ENCODE assay signal across 16 mouse cellular contexts in genomic region chr3:34195729-34196450, GRCm38 (mm10).
DNase-seq lines count a peak whose midpoint lies in the region; ATAC-seq lines count a peak whose summit lies in the region.
"Had no signal": no experiment of that assay in that cellular context is flagged by ENCODE, and none has a peak within 500 bp of the region (broad histone marks: within the 10 kb centered on the region; RNA-seq: fewer than 3 reads in every experiment).

No protein-coding gene starts in this region.

- no peak; the same call in 1 of the 2 replicates for ATAC-seq in hindbrain, embryonic 12.5 days (ENCODE audit: low FRiP score)
- ATAC-seq in midbrain, embryonic 15.5 days (replicated peaks) = peak; percentile 55
- no peak for ATAC-seq in CD4-positive, CD25-positive, alpha-beta regulatory T cell, adult 4 months
- no peak for ATAC-seq in kidney, embryonic 15.5 days (replicated peaks; ENCODE audit: low FRiP score)

- peak; percentile 26 for DNase-seq in brain, adult 2 months (ENCODE audit: low read depth, low spot score)
- DNase-seq in forebrain, embryonic 10.5 days (ENCODE audit: extremely low spot score, low spot score) = no peak
- DNase-seq in kidney, postnatal 36 days = no peak
- DNase-seq: adrenal gland, postnatal 36 days; cerebellum, adult 11-12 months; heart, postnatal 14 days; kidney, adult 11 months; kidney, postnatal 25 days; lung, adult 18-20 months; right cerebral cortex, adult 18-20 months had no signal

- H3K4me2 ChIP-seq in hindbrain, embryonic 12.5 days (replicated peaks) = peak overlapping the region; percentile 35
- peak overlapping the region; percentile 35 for H3K4me2 ChIP-seq in midbrain, embryonic 15.5 days
- H3K4me2 ChIP-seq in kidney, embryonic 15.5 days = no peak overlapping the region

- no peaks in the 10 kb centered on the region for H3K36me3 ChIP-seq in forebrain, embryonic 10.5 days (replicated peaks)
- no peaks in the 10 kb centered on the region for H3K36me3 ChIP-seq in hindbrain, embryonic 12.5 days
- H3K36me3 ChIP-seq in midbrain, embryonic 15.5 days (replicated peaks) = no peaks in the 10 kb centered on the region
- no peaks in the 10 kb centered on the region for H3K36me3 ChIP-seq in kidney, embryonic 15.5 days

- no peaks in the 10 kb centered on the region for H3K9me3 ChIP-seq in forebrain, embryonic 10.5 days
- no peaks in the 10 kb centered on the region for H3K9me3 ChIP-seq in hindbrain, embryonic 12.5 days (replicated peaks)
- H3K9me3 ChIP-seq in midbrain, embryonic 15.5 days = no peaks in the 10 kb centered on the region
- H3K9me3 ChIP-seq in kidney, embryonic 15.5 days (replicated peaks) = no peaks in the 10 kb centered on the region

- WGBS in forebrain, embryonic 10.5 days = 40% methylated on average over 13 of the region's 13 CpGs
- WGBS in hindbrain, embryonic 12.5 days = 47% methylated on average over 13 of the region's 13 CpGs
- 20% methylated on average over 13 of the region's 13 CpGs for WGBS in midbrain, embryonic 15.5 days
- WGBS in kidney, embryonic 15.5 days = 68% methylated on average over 13 of the region's 13 CpGs

- peaks cover 31% of the 10 kb centered on the region for H3K4me1 ChIP-seq in forebrain, embryonic 10.5 days
- peaks cover 19% of the 10 kb centered on the region for H3K4me1 ChIP-seq in hindbrain, embryonic 12.5 days
- peaks cover 20% of the 10 kb centered on the region for H3K4me1 ChIP-seq in midbrain, embryonic 15.5 days
- H3K4me1 ChIP-seq in kidney, embryonic 15.5 days = no peaks in the 10 kb centered on the region

- no peak overlapping the region for H3K9ac ChIP-seq in hindbrain, embryonic 12.5 days
- no peak overlapping the region for H3K9ac ChIP-seq in midbrain, embryonic 15.5 days
- no peak overlapping the region for H3K9ac ChIP-seq in kidney, embryonic 15.5 days

- peaks cover 46% of the 10 kb centered on the region for H3K27me3 ChIP-seq in forebrain, embryonic 10.5 days (ENCODE audit: poor library complexity, severe bottlenecking)
- no peaks in the 10 kb centered on the region for H3K27me3 ChIP-seq in hindbrain, embryonic 12.5 days
- no peaks in the 10 kb centered on the region; the same call in none of the 2 replicates for H3K27me3 ChIP-seq in midbrain, embryonic 15.5 days (replicated peaks)
- peaks cover 40% of the 10 kb centered on the region for H3K27me3 ChIP-seq in kidney, embryonic 15.5 days

- H3K27ac ChIP-seq in forebrain, embryonic 10.5 days = peak overlapping the region; percentile 74; the same call in 1 of the 2 replicates
- H3K27ac ChIP-seq in hindbrain, embryonic 12.5 days = no peak overlapping the region
- H3K27ac ChIP-seq in midbrain, embryonic 15.5 days = peak overlapping the region; percentile 56
- no peak overlapping the region for H3K27ac ChIP-seq in kidney, embryonic 15.5 days
- H3K27ac ChIP-seq: left cerebral cortex, adult 2 months had no signal

- peak overlapping the region; percentile 33; the same call in 1 of the 2 replicates for H3K4me3 ChIP-seq in forebrain, embryonic 10.5 days
- no peak overlapping the region for H3K4me3 ChIP-seq in hindbrain, embryonic 12.5 days
- H3K4me3 ChIP-seq in midbrain, embryonic 15.5 days = peak overlapping the region; percentile 12
- H3K4me3 ChIP-seq in kidney, embryonic 15.5 days (replicated peaks) = no peak overlapping the region
- H3K4me3 ChIP-seq: erythroblast, embryonic 14.5 days; left cerebral cortex, adult 2 months had no signal

Comparison
In these comparisons a context has a peak if more than half of its experiments do, and no peak if none do; other contexts are left out.
1. H3K27ac ChIP-seq: peak in forebrain, embryonic 10.5 days (single experiment) and midbrain, embryonic 15.5 days (single experiment); none in hindbrain, embryonic 12.5 days (single experiment) and kidney, embryonic 15.5 days (single experiment).
2. H3K4me3 ChIP-seq: peak in forebrain, embryonic 10.5 days (single experiment) and midbrain, embryonic 15.5 days (single experiment); none in hindbrain, embryonic 12.5 days (single experiment) and kidney, embryonic 15.5 days (single experiment).